Mouse (Mus musculus): ENCODE measurements around the gene Il27ra. TPM values are rescaled to one million over a fixed set of nuclear protein-coding genes. Genes with fewer than 3 reads are reported as not detected.
A peak's percentile ranks its signal among the peaks of the same experiment; 100 is the strongest.

The Il27ra gene
- total RNA-seq (2021): 1 to 10 TPM; 1.5 to 1.6 TPM

DNA sequence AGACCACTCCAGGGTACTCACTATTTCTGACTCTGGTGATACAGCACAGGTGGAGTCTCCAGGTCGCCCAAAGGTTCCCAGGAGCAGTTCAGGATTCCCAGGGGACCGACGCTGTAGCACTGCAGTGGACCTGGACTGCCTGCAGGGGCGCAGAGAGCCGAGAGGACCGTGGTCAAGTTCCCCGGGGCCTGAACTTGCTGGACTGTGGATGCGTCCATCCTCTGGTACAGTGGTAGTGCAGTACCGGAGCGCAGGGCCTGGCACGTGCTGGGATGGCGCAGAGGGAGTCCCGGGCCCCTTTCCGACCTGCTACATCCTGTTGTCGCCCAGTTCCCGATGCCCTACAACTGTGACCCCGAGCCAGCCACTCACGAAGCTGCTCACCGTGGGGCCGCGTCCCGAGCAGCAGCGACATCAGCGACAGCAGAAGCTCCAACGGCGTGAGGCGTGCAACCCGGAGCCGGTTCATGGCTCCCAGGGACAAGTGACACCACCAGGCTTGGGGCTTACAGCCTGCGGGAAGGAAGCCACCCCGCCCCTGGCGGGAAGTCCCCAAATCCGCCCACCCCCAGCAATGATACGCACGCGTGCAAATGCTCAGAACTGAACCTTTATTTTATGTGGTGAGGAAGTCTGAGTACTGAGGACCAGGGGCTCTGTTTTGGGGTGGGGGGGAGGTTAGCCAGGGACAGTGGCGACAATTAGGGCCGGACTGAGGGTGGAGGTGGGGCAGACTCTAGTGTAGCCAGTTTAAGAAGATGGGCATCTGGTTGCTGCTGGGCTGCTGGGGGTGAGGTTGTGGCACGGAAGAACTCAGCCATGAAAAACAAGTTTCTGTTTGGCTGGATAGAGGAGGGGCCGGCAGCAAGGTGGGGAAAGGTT, at the start of gene Il27ra:
TSS of gene Il27ra (minus strand) at position 524 of the 882 bp plus-strand sequence.
- intact Hi-C loops (cut with DNase I): no loop called here
- DNase-seq: peak; percentile 51

DNA sequence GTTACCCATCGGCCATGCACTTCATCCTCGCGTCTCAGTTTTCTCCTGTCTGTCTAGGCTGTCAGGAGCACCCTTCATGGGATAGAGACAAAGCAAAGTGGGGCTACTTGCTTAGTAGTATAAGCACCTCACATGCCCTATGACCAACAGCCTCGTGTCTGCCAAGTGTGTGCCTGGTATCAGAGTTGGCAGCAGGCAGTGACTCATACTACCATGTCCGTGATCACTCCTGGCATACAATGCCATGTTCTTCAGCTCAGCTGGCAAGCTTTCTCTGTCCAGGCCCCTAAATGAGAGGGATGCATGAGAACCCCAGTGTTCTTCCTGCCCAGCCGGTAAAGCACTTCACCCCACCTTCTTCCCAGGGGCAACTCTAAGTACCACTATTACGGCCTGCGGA, 48.2 kb upstream of the Il27ra start:
- intact Hi-C loops (cut with DNase I): no loop called here
- no peak for DNase-seq

DNA sequence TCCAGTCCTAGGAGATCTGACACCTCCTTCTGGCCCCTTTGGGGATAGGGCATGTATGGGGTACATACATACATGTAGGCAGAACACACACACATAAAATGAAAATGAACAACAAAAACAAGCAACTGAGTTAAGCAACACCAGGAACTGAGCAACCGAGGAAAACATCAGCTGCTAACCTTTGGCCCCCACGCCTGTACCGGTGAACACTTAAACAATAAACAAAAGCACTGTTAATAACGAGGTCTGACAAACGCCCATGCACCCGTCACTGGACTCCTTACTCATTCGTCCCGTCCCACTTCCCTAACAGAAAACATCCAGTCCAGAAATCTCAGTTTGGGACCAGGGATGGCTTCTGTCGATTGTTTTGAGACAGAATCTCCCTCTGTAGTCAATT, 46.9 kb upstream of the Il27ra start:
- intact Hi-C loops (cut with DNase I): no loop called here

GRCm38 (mm10) chr8:84087821-84088220, 45.4 kb upstream of the Il27ra start:
- no peak for DNase-seq
- intact Hi-C loops (cut with DNase I): no loop called here

More for the DNA sequence above, 46.9 kb upstream of the Il27ra start:
- no peak for DNase-seq

GRCm38 (mm10) chr8:84087156-84087555, 44.8 kb upstream of the Il27ra start:
- intact Hi-C loops (cut with DNase I): no loop called here
- DNase-seq: no peak

GRCm38 (mm10) chr8:84084341-84085115, 42.1 kb upstream of the Il27ra start:
- DNase-seq: no peak
- intact Hi-C loops (cut with DNase I): no loop called here

DNA sequence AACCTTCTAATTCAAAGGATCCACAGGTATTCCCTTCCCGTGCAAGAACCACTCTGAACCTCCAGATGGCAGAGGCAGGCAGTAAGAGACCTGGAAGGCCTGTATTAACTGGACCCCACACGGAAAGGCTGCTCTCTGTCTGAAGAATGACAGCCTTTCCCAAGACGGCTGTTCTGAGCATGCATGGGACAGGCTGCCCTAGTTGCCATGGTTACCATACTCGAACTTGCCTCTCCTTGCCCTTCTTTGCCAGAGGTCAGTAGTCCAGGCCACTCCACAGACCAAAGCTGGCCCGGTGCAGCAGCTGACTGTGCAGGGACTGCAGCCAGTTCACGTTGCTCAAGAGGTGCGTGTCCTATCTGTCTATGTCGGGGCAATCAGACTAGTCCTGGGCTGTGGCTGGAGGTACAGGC, 41.4 kb upstream of the Il27ra start:
- intact Hi-C loops (cut with DNase I): no loop called here
- DNase-seq: no peak

DNA sequence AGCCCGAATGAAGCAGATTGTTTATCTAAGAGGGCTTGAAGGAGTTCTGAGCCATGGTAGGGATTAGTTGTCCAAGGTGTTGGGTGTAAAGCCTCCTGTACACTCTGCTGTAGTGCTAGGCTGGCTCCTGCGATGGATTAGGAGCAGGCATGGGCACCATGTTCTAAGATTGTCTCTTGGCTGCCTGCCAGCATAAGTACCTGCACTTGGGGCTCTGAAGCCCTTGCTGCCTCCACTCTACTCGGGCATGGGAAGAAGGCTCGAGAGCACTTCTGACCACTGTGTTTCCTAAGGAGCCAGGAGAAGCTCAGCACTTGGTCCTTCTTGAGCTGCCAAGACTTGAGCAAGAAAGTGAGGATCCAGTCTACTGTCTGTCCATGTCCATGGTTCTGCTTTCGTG, 36.8 kb upstream of the Il27ra start:
- DNase-seq: no peak
- intact Hi-C loops (cut with DNase I): no loop called here

GRCm38 (mm10) chr8:84076849-84077248, 34.5 kb upstream of the Il27ra start:
- no peak for DNase-seq
- intact Hi-C loops (cut with DNase I): no loop called here

- intact Hi-C loops (cut with DNase I): no loop called here
- DNase-seq: no peak
Observed at GRCm38 (mm10) chr8:84076412-84076811, 34.0 kb upstream of the Il27ra start.

DNA sequence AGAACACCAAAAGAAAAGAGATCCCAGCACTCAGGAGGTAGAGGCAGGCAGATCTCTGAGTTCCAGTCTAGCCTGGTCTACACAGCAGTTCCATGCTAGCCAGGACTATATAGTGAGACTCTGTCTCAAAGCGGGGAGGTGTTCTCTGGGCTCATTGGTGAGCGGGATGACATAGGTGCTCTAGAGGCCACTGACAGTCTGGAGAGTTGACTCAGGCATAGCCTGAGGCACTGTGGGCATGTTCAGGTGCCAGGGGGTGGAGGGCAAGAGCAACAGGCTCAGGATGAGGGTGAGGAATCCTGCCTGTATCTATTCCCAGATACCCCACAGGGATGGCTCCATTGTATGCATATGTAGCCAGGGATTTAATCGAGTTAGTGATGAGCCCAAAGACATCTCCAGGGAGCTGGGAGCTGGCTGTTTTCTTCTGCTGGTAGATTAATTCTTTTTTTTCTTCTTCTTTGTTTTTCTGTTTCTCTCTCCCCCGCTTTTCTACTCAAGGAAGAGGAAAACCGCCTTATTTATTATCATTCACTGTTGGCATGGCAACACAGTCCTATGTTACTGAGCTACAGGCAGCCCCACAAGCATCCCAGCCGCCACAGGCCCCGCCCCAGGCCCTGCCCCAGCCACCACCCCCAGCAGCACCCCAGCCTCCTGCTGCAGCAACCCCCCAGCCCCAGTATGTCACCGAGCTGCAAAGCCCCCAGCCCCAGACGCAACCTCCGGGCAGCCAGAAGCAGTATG, 31.0 kb upstream of the Il27ra start:
- DNase-seq: no peak
- intact Hi-C loops (cut with DNase I): no loop called here

GRCm38 (mm10) chr8:84072321-84072720, 29.9 kb upstream of the Il27ra start:
- DNase-seq: no peak
- intact Hi-C loops (cut with DNase I): no loop called here

DNA sequence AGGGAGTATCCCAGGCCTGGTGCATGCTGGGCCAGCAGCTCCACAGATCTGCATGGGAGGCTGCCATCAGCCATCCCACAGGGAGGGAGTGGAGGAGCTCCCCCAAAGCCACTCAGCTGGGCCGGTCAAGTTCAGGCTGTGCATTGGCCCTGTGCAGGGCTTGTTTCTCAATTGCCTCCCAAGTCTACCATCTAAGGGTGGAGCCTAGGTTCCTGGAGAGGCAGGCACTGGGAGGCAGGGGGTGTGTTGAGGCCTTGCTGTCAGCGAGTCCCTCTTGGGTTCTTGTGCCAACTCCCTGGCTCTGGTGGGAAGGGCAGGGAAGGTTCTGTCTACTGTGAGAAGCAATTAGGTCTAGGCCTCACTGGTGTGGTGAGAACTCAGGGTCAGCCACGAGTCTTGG, 29.5 kb upstream of the Il27ra start:
- intact Hi-C loops (cut with DNase I): no loop called here
- DNase-seq: no peak

GRCm38 (mm10) chr8:84070667-84071066, 28.3 kb upstream of the Il27ra start:
- intact Hi-C loops (cut with DNase I): no loop called here
- no peak for DNase-seq

DNA sequence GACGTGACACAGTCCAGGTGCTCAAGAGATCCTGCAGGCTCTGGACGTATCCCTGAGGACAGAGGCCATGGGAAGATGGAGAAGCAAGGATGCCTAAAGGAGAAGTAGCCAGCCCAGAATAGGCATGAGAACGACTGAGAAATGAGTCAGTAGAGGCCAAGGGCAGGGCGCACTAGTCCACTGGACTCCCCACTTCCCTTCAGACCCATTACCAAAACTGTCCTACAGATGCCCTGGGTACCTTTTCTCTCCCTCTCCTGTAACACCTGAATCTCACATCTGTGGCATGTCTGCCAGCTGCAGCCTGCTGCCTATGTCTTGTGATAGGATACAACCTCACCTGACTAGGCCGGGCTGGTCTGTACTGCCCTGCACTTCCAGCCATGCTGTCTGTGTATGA, 27.9 kb upstream of the Il27ra start:
- DNase-seq: no peak
- intact Hi-C loops (cut with DNase I): no loop called here

DNA sequence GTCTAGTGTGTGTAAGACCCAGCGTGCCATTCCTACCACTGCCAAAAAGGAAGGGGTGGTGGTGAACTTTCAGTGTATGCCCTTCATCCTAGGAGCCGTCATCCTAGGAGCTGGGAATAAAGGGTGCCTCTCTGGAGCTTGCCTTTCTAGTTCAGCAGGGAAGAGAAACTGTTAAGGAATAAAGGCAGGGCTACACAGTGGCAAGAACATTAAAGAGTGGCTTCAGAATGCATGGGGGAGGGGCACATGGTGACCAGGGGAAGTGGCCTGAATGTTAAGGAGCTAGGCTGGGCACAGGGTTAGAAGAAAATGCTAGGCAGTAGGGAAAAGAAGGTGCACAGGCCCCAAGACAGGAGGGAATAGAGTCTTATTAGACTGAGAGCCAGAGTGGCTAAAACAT, 27.4 kb upstream of the Il27ra start:
- DNase-seq: no peak
- intact Hi-C loops (cut with DNase I): no loop called here

- DNase-seq: no peak
- intact Hi-C loops (cut with DNase I): no loop called here
Observed at GRCm38 (mm10) chr8:84069169-84069568, 26.8 kb upstream of the Il27ra start.

DNA sequence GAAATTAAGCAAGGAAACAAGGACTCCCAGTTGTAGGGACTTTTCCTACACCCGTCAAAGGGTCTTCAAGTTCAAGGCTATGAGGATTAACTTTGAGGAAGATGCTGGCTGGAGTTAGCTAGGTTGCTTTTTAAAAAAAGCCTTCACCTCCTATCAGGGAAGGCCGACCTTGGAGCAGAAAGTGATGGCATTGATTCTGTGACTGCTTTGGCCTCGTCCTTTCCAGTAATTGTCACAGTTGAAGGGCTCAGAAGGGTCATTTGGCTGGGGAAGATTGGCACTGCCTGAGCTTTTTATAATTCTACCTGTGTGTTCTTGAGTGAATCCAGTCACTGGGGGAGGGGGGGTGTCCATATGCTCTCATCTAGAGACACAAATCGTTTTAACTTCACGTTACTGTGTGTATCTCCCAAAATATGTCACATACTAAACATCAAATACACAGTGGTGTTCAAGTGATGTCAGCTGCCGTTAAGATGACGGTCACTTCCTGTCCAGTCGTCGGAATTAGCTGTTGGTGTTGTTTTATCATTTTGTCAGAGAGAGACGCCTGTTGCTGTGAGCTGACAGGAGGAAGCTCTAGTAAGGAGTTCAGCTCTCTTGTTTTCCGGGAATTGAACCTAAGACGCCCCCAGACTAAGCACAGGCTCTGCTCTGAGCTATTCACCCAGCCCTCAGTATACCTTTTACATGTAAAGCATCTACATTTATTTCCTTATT, 26.1 kb upstream of the Il27ra start:
- intact Hi-C loops (cut with DNase I): no loop called here
- no peak for DNase-seq

DNA sequence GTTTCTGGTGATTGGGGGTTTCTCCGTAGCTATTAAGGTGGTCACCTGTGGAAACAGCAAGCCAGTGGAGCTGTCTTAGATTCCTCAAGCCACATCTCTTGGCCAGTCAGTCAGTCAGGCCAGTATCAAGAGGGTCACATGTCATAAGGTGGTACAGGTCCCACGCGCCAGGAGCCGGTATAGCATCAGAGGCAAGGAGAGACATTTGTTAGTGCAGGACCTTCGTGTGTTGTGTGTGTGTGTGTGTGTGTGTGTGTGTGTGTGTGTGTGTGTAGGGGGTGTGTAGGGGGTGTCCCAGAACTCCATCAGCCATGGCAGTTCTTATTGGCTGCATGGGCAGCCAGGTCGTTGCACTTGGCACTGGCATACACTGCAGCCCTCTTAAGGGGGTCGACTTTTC, 25.5 kb upstream of the Il27ra start:
- intact Hi-C loops (cut with DNase I): no loop called here
- DNase-seq: no peak

- intact Hi-C loops (cut with DNase I): no loop called here
- DNase-seq: peak; percentile 96
Observed at GRCm38 (mm10) chr8:84067047-84067573, 24.7 kb upstream of the Il27ra start.
